Mouse (Mus musculus) brain, embryonic 14.5 days (tissue): ENCODE data around the gene Hs3st6.

Experiments used
- CTCF ChIP-seq: fragments of 200-500 bp; IDR thresholded peaks from 2 replicates; pipeline ENCODE4 v1.5.1; 2012; ENCODE audit warnings: inconsistent platforms, mild to moderate bottlenecking, moderate library complexity, borderline replicate concordance; ENCODE audit not compliant: insufficient read depth, insufficient read length; ENCODE audit errors: extremely low read depth
- POLR2A ChIP-seq: fragments of 200-500 bp; IDR thresholded peaks from 2 replicates; pipeline ENCODE4 v1.6.1; 2012; ENCODE audit warnings: mild to moderate bottlenecking, inconsistent platforms, borderline replicate concordance; ENCODE audit not compliant: poor library complexity, insufficient read depth, insufficient read length, severe bottlenecking; ENCODE audit errors: extremely low read depth

GRCm38 (mm10) chr17:24735446-24735845, 17.3 kb upstream of the Hs3st6 start:
- TF ChIP-seq CTCF (no peak), POLR2A (no peak)
